ENCODE assay signal across 27 mouse cellular contexts in the genomic region with DNA sequence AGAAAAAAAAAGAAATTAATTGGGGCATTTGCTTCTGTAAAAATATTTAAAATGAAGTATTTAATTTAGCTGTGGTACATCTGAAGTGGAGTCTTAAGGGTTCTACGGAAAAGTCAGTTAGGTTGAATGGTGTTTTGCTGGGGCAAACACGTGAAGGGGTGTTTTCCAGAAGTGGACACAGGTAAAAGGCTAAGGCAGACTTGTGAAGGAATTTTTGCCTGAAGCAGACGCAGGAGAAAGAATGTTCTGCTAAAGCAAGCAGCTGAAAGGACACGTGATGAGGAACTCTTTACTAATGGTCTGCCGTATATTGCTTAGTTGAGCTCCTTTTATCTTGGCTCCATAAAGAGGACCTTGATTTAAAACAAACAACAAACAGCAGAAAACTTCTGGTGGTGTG.
A peak's percentile ranks its signal among the peaks of the same experiment; 100 is the strongest.
DNase-seq lines count a peak whose midpoint lies in the region; ATAC-seq and TF ChIP-seq lines count a peak whose summit lies in the region.
"Had no signal": no experiment of that assay in that cellular context is flagged by ENCODE, and none has a peak within 500 bp of the region (broad histone marks: within the 10 kb centered on the region; RNA-seq: fewer than 3 reads in every experiment).

No protein-coding gene starts in this region.

- 52% methylated on average over 5 of the region's 5 CpGs for WGBS in heart, embryonic 16.5 days
- 45% methylated on average over 5 of the region's 5 CpGs for WGBS in lung, embryonic 14.5 days
- WGBS in lung, postnatal 0 days, result 37% methylated on average over 5 of the region's 5 CpGs

- H3K4me2 ChIP-seq in heart, embryonic 16.5 days (ENCODE audit: low read depth, low read length), result no peak overlapping the region
- no peak overlapping the region for H3K4me2 ChIP-seq in lung, embryonic 14.5 days
- no peak overlapping the region for H3K4me2 ChIP-seq in lung, postnatal 0 days (replicated peaks; ENCODE audit: low read depth, low read length)
- H3K4me2 ChIP-seq: embryonic facial prominence, embryonic 12.5 days; embryonic facial prominence, embryonic 15.5 days; heart, embryonic 13.5 days; hindbrain, embryonic 13.5 days had no signal

- no peak overlapping the region for H3K9ac ChIP-seq in heart, embryonic 16.5 days (ENCODE audit: low read length)
- no peak overlapping the region for H3K9ac ChIP-seq in lung, embryonic 14.5 days
- H3K9ac ChIP-seq in lung, postnatal 0 days (replicated peaks; ENCODE audit: low read depth), result no peak overlapping the region
- H3K9ac ChIP-seq: embryonic facial prominence, embryonic 12.5 days; embryonic facial prominence, embryonic 15.5 days; forebrain, postnatal 0 days; heart, embryonic 13.5 days; hindbrain, embryonic 13.5 days had no signal

- ATAC-seq in heart, embryonic 16.5 days (replicated peaks; ENCODE audit: extremely low read depth, insufficient read depth, low FRiP score), result no peak
- peak; percentile 52; the same call in 1 of the 2 replicates for ATAC-seq in lung, embryonic 14.5 days (ENCODE audit: insufficient read depth)
- peak; percentile 52 for ATAC-seq in lung, postnatal 0 days
- ATAC-seq: forebrain, embryonic 14.5 days; forebrain, postnatal 0 days; hindbrain, embryonic 16.5 days; Patski had no signal

- H3K9me3 ChIP-seq in heart, embryonic 16.5 days (replicated peaks; ENCODE audit: control insufficient read depth, low read length), result no peaks in the 10 kb centered on the region
- no peaks in the 10 kb centered on the region for H3K9me3 ChIP-seq in lung, embryonic 14.5 days (ENCODE audit: low read depth, low read length)
- H3K9me3 ChIP-seq in lung, postnatal 0 days (ENCODE audit: low read length), result no peaks in the 10 kb centered on the region
- H3K9me3 ChIP-seq: embryonic facial prominence, embryonic 12.5 days; embryonic facial prominence, embryonic 15.5 days; heart, embryonic 10.5 days; heart, embryonic 13.5 days; hindbrain, embryonic 10.5 days; hindbrain, embryonic 13.5 days had no signal

- intact Hi-C loops in heart, postnatal 25 days (cut with DNase I), result no loop called here

- 0 out of 2 replicates have a peak overlapping the region, but pooled peaks have one; percentile 18 for H3K27ac ChIP-seq in heart, embryonic 16.5 days (ENCODE audit: low read length)
- no peak overlapping the region for H3K27ac ChIP-seq in lung, embryonic 14.5 days (ENCODE audit: low read depth)
- no peak overlapping the region for H3K27ac ChIP-seq in lung, postnatal 0 days (ENCODE audit: low read length)
- H3K27ac ChIP-seq: embryonic facial prominence, embryonic 12.5 days; embryonic facial prominence, embryonic 15.5 days; heart, adult 2 months; heart, embryonic 10.5 days; heart, embryonic 13.5 days; hindbrain, embryonic 10.5 days; hindbrain, embryonic 13.5 days had no signal

- TF ChIP-seq EP300 in lung, postnatal 0 days (IDR thresholded peaks at IDR 0.05), result no peak

- no peaks in the 10 kb centered on the region for H3K27me3 ChIP-seq in heart, embryonic 16.5 days (ENCODE audit: control insufficient read depth, insufficient read depth, low read length)
- H3K27me3 ChIP-seq in lung, embryonic 14.5 days (ENCODE audit: insufficient read depth, low read length), result no peaks in the 10 kb centered on the region
- H3K27me3 ChIP-seq in lung, postnatal 0 days (replicated peaks; ENCODE audit: insufficient read depth, low read length), result no peaks in the 10 kb centered on the region
- H3K27me3 ChIP-seq: CH12.LX; embryonic facial prominence, embryonic 12.5 days; embryonic facial prominence, embryonic 15.5 days; heart, embryonic 13.5 days; hindbrain, embryonic 13.5 days; Patski had no signal

- H3K36me3 ChIP-seq in heart, embryonic 16.5 days (ENCODE audit: control insufficient read depth, insufficient read depth), result no peaks in the 10 kb centered on the region
- H3K36me3 ChIP-seq in lung, embryonic 14.5 days (ENCODE audit: insufficient read depth), result no peaks in the 10 kb centered on the region
- H3K36me3 ChIP-seq in lung, postnatal 0 days (ENCODE audit: insufficient read depth, low read length), result no peaks in the 10 kb centered on the region
- H3K36me3 ChIP-seq: embryonic facial prominence, embryonic 12.5 days; embryonic facial prominence, embryonic 15.5 days; G1E; heart, embryonic 10.5 days; heart, embryonic 13.5 days; hindbrain, embryonic 10.5 days; hindbrain, embryonic 13.5 days had no signal

- H3K4me3 ChIP-seq in heart, embryonic 16.5 days (ENCODE audit: low read length), result no peak overlapping the region
- H3K4me3 ChIP-seq in lung, embryonic 14.5 days (ENCODE audit: low read depth, low read length), result no peak overlapping the region
- no peak overlapping the region for H3K4me3 ChIP-seq in lung, postnatal 0 days (ENCODE audit: low read depth, low read length)
- H3K4me3 ChIP-seq: embryonic facial prominence, embryonic 12.5 days; embryonic facial prominence, embryonic 15.5 days; heart, adult 2 months; heart, embryonic 10.5 days; heart, embryonic 13.5 days; hindbrain, embryonic 10.5 days; hindbrain, embryonic 13.5 days had no signal

- no peak for TF ChIP-seq CTCF in lung, embryonic 14.5 days (IDR thresholded peaks at IDR 0.05; ENCODE audit: low read depth)
- no peak for TF ChIP-seq CTCF in lung, postnatal 0 days (IDR thresholded peaks at IDR 0.05)

- DNase-seq in heart, postnatal 25 days (ENCODE audit: low spot score), result no peak
- DNase-seq in kidney, adult 9 months, result peak; percentile 3
- no peak for DNase-seq in kidney, postnatal 25 days
- DNase-seq in lung, embryonic 14.5 days, result no peak
- no peak for DNase-seq in lung, adult 18-20 months
- DNase-seq in lung, postnatal 0 days (ENCODE audit: low spot score), result peak; percentile 13
- no peak for DNase-seq in lung, postnatal 14 days
- DNase-seq: adrenal gland, postnatal 10 days; adrenal gland, postnatal 36 days; B cell, adult 2 months; forebrain, postnatal 0 days; gastrocnemius, postnatal 10 days; gastrocnemius, postnatal 36 days; heart, adult 2 months; heart, postnatal 36 days had no signal

- peaks cover 8% of the 10 kb centered on the region for H3K4me1 ChIP-seq in heart, embryonic 16.5 days (ENCODE audit: control insufficient read depth, insufficient read depth, low read length)
- no peaks in the 10 kb centered on the region for H3K4me1 ChIP-seq in lung, embryonic 14.5 days (ENCODE audit: insufficient read depth)
- H3K4me1 ChIP-seq in lung, postnatal 0 days (ENCODE audit: insufficient read depth, low read depth, low read length), result no peaks in the 10 kb centered on the region
- H3K4me1 ChIP-seq: embryonic facial prominence, embryonic 12.5 days; embryonic facial prominence, embryonic 15.5 days; heart, embryonic 10.5 days; hindbrain, embryonic 10.5 days; hindbrain, embryonic 13.5 days had no signal

Comparison
In these comparisons a context has a peak if more than half of its experiments do, and no peak if none do; other contexts are left out.
1. DNase-seq: peak in kidney, adult 9 months (single experiment) and lung, postnatal 0 days (single experiment); none in heart, postnatal 25 days (single experiment), kidney, postnatal 25 days (0 of 2), lung, embryonic 14.5 days (single experiment), lung, adult 18-20 months (0 of 2) and lung, postnatal 14 days (single experiment).